Mouse (Mus musculus) embryonic facial prominence, embryonic 13.5 days (tissue): ENCODE measurements around the gene Prdm5. TPM values are rescaled to one million over a fixed set of nuclear protein-coding genes. Genes with fewer than 3 reads are reported as not detected.

Experiments used
- ATAC-seq: fragments of 200-750 bp; cut with Nextera tagmentation; 2 replicates; pipeline ENCODE4 v1.8.0; 2017; ENCODE audit warnings: low read depth; ENCODE audit not compliant: insufficient number of reproducible peaks, insufficient read depth, low FRiP score, low TSS enrichment
- H3K27ac ChIP-seq: fragments of 300-500 bp; sonication (generic); 2 replicates; pipeline ENCODE4 v1.5.1; 2015; ENCODE audit warnings: moderate library complexity, mild to moderate bottlenecking, inconsistent platforms
- H3K27me3 ChIP-seq: fragments of 300-500 bp; sonication (generic); 2 replicates; pipeline ENCODE4 v1.6.1; 2015; ENCODE audit warnings: mild to moderate bottlenecking, inconsistent platforms
- H3K36me3 ChIP-seq: fragments of 300-500 bp; sonication (generic); 2 replicates; pipeline ENCODE4 v1.6.1; 2015; ENCODE audit warnings: mild to moderate bottlenecking, inconsistent platforms
- H3K4me1 ChIP-seq: fragments of 300-500 bp; sonication (generic); 2 replicates; pipeline ENCODE4 v1.6.1; 2015; ENCODE audit warnings: inconsistent platforms
- H3K4me2 ChIP-seq: fragments of 300-500 bp; sonication (generic); 2 replicates; pipeline ENCODE4 v1.6.1; 2015; ENCODE audit warnings: moderate library complexity, mild to moderate bottlenecking, inconsistent platforms
- H3K4me3 ChIP-seq: fragments of 300-500 bp; sonication (generic); 2 replicates; pipeline ENCODE4 v1.5.1; 2015; ENCODE audit warnings: mild to moderate bottlenecking, inconsistent platforms
- H3K9ac ChIP-seq: fragments of 300-500 bp; sonication (generic); 2 replicates; pipeline ENCODE4 v1.6.1; 2015; ENCODE audit warnings: mild to moderate bottlenecking, inconsistent platforms
- H3K9me3 ChIP-seq: fragments of 300-500 bp; sonication (generic); 2 replicates; pipeline ENCODE4 v1.6.1; 2016; ENCODE audit warnings: inconsistent platforms
- WGBS: fragments of 180-500 bp; shearing (Covaris S2); methylation state at CpG from one replicate; pipeline ENCODE4 v1.1.7; 2015; ENCODE audit warnings: mixed read lengths; 5-methylcytosine and 5-hydroxymethylcytosine counted together
- polyA plus RNA-seq: library from polyadenylated mRNA; unstranded; fragments of >200 nt; fragmentation: Nextera tagmentation; extraction: Ambion mirVana; gene quantifications from 2 replicates; pipeline ENCODE4 v1.2.1, GENCODE M21; 2015

The Prdm5 gene
- polyA plus RNA-seq, 1 experiment from 2014 or later, result 23.4 TPM

DNA sequence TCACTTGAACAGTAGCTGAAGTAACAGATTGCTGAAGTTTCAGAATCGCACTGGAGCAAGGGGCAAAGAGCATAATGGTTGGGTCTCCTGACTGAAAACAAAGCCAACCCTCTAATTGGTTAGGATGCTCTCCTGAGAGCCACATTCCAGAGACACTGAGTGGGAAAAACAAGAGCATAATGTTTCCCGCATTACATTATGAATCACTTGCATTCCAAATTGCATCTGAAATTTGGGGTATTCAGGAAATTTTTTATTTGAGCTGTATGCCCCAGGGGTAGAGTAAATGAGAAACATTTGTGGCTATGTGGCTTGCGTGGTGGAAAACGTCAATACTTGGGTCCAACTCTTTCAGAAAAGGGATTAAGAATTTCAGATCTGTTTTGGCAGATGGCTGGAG is 55.2 kb downstream of the Prdm5 start:
- Histone ChIP-seq H3K36me3 (peaks cover 12% of the 10 kb centered on the region), H3K4me1 (peaks cover 12% of the 10 kb centered on the region; the same call in 1 of the 2 replicates), H3K9me3 (0 out of 2 replicates have a peak, but pooled peaks cover 5% of the 10 kb centered on the region), H3K4me2 (no peak overlapping the region), H3K27ac (peak overlapping the region; percentile 28; the same call in 1 of the 2 replicates), H3K4me3 (no peak overlapping the region), H3K9ac (no peak overlapping the region), H3K27me3 (no peaks in the 10 kb centered on the region)
- 31% methylated on average over 4 of the region's 4 CpGs for WGBS
- ATAC-seq, result no peak

DNA sequence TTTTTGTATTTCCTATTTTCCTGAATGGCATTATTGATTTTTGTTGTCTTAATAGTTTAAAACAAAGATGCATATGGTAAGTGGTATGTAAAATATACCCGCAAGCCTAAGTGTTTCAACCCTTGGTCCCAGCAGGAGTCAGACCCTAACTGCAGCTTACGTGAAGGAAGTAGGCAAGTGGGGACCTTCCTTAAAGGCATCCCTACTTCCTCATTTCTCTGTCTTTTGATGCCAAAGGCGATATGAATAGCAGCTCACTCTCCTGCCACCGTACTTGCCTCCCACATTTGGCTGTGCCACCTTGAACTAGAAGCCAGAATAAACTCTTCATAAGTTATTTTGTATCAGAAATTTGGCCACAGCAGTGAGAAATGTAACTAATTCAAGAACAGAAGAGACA is 63.8 kb downstream of the Prdm5 start:
- no peak overlapping the region for H3K9ac ChIP-seq
- no peak overlapping the region for H3K4me3 ChIP-seq
- H3K27me3 ChIP-seq, result no peaks in the 10 kb centered on the region
- H3K9me3 ChIP-seq, result no peaks in the 10 kb centered on the region
- ATAC-seq, result no peak
- WGBS, result 84% methylated on average over 4 of the region's 4 CpGs
- H3K27ac ChIP-seq, result no peak overlapping the region
- H3K4me2 ChIP-seq, result no peak overlapping the region
- no peaks in the 10 kb centered on the region for H3K36me3 ChIP-seq
- H3K4me1 ChIP-seq, result no peaks in the 10 kb centered on the region

DNA sequence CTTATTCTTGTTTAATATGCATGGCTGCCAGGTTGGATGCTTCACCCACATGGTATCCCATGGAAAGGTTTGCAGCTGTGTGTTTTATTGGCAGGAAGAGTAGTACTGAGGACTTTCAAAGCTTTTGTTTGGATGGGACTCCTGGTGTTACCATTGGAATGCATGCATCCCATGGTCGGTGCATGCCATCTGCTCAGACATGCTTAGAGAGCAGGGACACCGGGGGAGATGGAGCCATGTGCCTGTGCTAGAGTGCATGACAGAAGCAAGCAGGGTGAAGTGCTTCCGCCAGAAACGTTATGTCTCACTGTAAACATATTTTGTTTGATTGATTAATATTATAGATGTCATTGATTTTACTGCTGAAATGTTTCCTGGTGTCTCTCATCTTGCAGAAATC is 70.3 kb downstream of the Prdm5 start:
- Histone ChIP-seq H3K27me3 (no peaks in the 10 kb centered on the region), H3K36me3 (no peaks in the 10 kb centered on the region), H3K4me2 (no peak overlapping the region), H3K9me3 (no peaks in the 10 kb centered on the region), H3K27ac (no peak overlapping the region), H3K4me1 (peaks cover 5% of the 10 kb centered on the region), H3K4me3 (no peak overlapping the region), H3K9ac (no peak overlapping the region)
- WGBS, result 55% methylated on average over 4 of the region's 4 CpGs
- ATAC-seq, result no peak

DNA sequence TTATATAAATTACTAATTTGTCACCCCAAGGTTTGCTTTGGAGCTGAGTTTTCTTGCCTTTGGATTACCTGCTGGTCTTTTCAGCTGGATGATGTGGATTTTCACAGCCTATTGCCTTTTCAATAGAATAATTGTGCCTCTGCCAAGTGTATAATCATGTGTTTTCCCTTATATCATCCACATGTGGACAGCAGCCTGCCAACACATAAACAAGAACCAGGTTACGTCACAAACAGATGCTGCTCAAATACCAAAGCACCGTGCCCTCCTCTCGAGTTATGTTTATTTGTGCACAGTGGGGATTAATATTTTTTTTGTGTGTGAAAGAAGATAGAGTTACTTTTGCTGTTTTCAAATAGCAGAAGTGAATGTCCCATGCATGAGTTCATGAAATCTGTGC is 70.9 kb downstream of the Prdm5 start:
- H3K27me3 ChIP-seq, result no peaks in the 10 kb centered on the region
- peaks cover 10% of the 10 kb centered on the region for H3K4me1 ChIP-seq
- H3K4me2 ChIP-seq, result no peak overlapping the region
- H3K4me3 ChIP-seq, result no peak overlapping the region
- H3K27ac ChIP-seq, result no peak overlapping the region
- no peaks in the 10 kb centered on the region for H3K36me3 ChIP-seq
- WGBS, result 33% methylated on average over 3 of the region's 3 CpGs
- no peak overlapping the region for H3K9ac ChIP-seq
- H3K9me3 ChIP-seq, result no peaks in the 10 kb centered on the region
- no peak for ATAC-seq

DNA sequence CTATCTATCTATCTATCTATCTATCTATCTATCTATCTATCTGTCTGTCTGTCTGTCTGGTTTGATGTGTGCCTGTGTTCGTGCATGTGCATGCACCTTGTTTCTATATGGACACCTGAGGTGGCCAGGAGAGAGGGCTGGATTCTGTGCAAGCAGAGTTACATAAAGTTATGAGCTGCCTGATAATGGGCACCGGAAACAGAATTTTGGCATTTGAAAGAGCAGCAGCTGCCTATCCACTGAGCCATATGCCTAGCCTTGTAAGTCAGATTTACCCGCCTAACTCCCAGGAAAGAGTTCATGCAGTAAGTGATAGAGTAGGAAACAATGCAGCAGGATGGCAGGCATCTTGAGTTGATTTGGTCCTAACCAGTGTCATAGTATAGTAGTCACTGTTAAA is 71.4 kb downstream of the Prdm5 start:
- no peak overlapping the region for H3K4me2 ChIP-seq
- no peak overlapping the region for H3K27ac ChIP-seq
- H3K27me3 ChIP-seq, result no peaks in the 10 kb centered on the region
- no peaks in the 10 kb centered on the region for H3K9me3 ChIP-seq
- H3K36me3 ChIP-seq, result no peaks in the 10 kb centered on the region
- WGBS, result 73% methylated on average over 3 of the region's 3 CpGs
- H3K9ac ChIP-seq, result no peak overlapping the region
- peaks cover 15% of the 10 kb centered on the region for H3K4me1 ChIP-seq
- no peak overlapping the region for H3K4me3 ChIP-seq
- no peak for ATAC-seq

DNA sequence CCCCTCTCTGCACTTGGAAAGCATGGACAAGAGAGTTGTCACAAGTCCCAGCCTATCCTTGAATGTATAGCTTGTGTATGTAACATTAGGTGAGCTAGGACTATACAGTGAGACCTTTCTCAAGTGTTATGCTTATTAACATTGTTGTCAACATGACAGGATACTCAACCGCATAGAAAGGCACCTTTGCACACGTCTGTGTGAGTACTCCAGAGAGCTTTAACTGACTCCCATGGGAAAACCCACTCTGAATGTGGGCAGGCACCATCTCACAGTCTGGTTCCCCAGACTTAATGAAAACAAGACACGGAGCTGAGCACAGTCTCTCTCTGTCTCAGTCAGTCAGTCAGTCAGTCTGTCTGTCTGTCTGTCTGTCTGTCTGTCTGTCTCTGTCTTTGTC is 75.2 kb downstream of the Prdm5 start:
- 60% methylated on average over 3 of the region's 3 CpGs for WGBS
- ATAC-seq, result no peak
- Histone ChIP-seq H3K4me3 (no peak overlapping the region), H3K27ac (no peak overlapping the region), H3K36me3 (no peaks in the 10 kb centered on the region), H3K27me3 (no peaks in the 10 kb centered on the region), H3K4me2 (no peak overlapping the region), H3K9ac (no peak overlapping the region), H3K9me3 (no peaks in the 10 kb centered on the region), H3K4me1 (peaks cover 18% of the 10 kb centered on the region)

DNA sequence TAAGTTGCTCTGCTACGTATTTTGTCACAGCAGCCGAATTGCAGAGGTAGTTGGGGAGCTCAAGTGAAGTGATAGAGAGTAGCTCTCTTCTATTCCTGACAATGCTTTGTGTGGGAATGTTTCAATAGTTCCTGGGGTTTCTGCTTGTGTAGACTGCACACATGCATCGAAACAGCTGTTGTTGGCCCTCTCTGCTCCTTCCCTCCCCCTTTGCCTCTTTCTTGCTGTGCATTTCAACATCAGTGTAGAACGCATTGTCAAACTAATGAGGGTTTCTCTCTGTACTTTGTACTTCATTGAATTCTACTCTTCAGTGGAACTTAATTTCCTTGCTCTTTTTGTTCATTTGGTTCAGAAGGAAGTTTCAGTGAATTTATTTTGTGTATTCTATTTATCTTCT is 75.8 kb downstream of the Prdm5 start:
- 72% methylated on average over 4 of the region's 4 CpGs for WGBS

DNA sequence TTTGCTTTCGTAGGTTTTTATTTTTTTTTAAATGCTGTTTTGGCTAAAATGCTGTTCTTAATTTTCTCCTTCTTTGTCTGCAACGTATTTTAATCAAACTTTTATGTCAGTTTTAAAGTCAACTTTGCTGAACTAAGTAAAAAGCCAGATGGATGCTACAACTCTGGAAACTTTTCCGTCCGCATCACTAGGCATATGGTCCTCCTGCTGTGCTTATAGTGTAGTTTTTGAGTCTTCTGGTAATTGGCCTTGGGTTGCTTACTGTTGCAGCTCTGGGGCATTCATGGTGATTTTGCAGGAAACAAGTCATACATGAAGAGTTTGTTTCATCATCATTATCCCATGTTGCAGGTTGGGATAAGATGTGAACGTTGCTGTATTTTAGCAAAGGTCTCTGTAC is 81.8 kb downstream of the Prdm5 start:
- WGBS, result 54% methylated on average over 5 of the region's 5 CpGs
- H3K9ac ChIP-seq, result no peak overlapping the region
- H3K4me2 ChIP-seq, result no peak overlapping the region
- peaks cover 3% of the 10 kb centered on the region; the same call in 1 of the 2 replicates for H3K36me3 ChIP-seq
- H3K9me3 ChIP-seq, result no peaks in the 10 kb centered on the region
- no peak for ATAC-seq
- H3K4me1 ChIP-seq, result peaks cover 17% of the 10 kb centered on the region
- H3K27me3 ChIP-seq, result no peaks in the 10 kb centered on the region
- H3K4me3 ChIP-seq, result no peak overlapping the region
- no peak overlapping the region for H3K27ac ChIP-seq

More for the DNA sequence above, 75.8 kb downstream of the Prdm5 start:
- H3K27me3 ChIP-seq, result no peaks in the 10 kb centered on the region
- no peaks in the 10 kb centered on the region for H3K36me3 ChIP-seq
- H3K9ac ChIP-seq, result no peak overlapping the region
- ATAC-seq, result no peak
- peaks cover 22% of the 10 kb centered on the region for H3K4me1 ChIP-seq
- H3K27ac ChIP-seq, result no peak overlapping the region
- no peaks in the 10 kb centered on the region for H3K9me3 ChIP-seq
- no peak overlapping the region for H3K4me2 ChIP-seq
- no peak overlapping the region for H3K4me3 ChIP-seq

DNA sequence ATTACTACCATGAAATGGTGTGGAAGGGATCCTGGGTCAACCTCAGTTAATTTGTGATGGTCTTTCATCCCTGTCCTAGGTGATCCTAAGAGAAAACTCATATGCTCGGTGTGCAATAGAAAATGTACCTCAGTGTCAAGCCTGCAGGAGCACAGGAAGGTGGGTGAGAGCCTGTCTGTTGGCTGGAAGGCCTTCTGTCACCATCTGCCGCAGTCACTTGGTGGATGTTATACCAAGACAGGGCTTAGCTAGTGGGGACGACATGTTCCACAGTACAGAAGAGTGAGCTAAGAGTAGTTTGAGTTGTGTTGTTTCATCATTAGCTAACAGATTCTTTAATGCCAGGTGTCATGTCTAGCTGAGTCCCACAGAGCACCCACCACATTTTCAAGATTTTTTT is 84.0 kb downstream of the Prdm5 start:
- Histone ChIP-seq H3K4me2 (no peak overlapping the region), H3K4me1 (peaks cover 17% of the 10 kb centered on the region), H3K27me3 (no peaks in the 10 kb centered on the region), H3K4me3 (no peak overlapping the region), H3K9me3 (no peaks in the 10 kb centered on the region), H3K27ac (no peak overlapping the region), H3K9ac (no peak overlapping the region), H3K36me3 (peaks cover 6% of the 10 kb centered on the region; the same call in 1 of the 2 replicates)
- 93% methylated on average over 3 of the region's 3 CpGs for WGBS
- ATAC-seq, result no peak

DNA sequence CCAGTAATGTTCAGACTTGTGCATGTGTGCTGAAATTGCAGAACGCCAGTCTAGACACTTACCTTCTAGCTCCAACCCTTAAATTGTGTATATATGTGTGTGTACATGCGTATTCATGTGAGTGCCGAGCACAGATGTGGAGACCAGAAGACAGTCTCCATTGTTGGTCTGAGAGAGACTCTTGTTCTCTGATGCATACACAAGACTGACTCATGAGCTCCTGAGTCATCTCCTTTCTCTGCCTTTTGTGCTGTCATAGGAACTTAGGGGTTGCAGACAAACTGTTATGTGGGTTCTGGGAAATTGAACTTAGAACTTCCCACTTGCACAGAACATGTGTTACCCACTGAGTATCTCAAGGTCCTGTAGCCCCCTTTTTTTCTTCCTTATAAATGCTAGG is 85.4 kb downstream of the Prdm5 start:
- Histone ChIP-seq H3K27me3 (no peaks in the 10 kb centered on the region), H3K4me3 (no peak overlapping the region), H3K36me3 (peaks cover 6% of the 10 kb centered on the region; the same call in 1 of the 2 replicates), H3K27ac (no peak overlapping the region), H3K4me1 (peaks cover 12% of the 10 kb centered on the region), H3K9me3 (no peaks in the 10 kb centered on the region), H3K9ac (no peak overlapping the region), H3K4me2 (no peak overlapping the region)
- no peak for ATAC-seq
- 91% methylated on average over 3 of the region's 3 CpGs for WGBS

DNA sequence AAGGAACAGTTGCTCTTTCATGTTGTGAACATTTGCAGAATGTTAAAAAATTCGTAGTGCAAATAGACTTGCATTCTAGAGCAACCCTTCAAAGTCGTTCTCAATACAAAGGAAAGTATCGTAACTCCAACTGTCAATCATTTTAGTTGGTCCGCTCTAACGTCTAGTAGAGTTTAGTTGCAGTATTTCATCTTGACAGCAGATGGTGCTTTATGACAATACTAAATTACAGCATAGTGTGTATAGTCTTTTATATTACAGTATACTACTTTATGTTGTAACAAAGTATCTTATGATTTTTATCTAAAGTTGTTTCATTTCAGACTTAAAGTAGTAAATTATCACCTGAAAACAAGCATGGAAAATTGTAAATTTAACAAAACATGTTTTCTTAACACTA is 86.1 kb downstream of the Prdm5 start:
- Histone ChIP-seq H3K27me3 (no peaks in the 10 kb centered on the region), H3K9ac (no peak overlapping the region), H3K36me3 (peaks cover 6% of the 10 kb centered on the region; the same call in 1 of the 2 replicates), H3K4me1 (peaks cover 10% of the 10 kb centered on the region), H3K9me3 (no peaks in the 10 kb centered on the region), H3K4me2 (no peak overlapping the region), H3K4me3 (no peak overlapping the region), H3K27ac (no peak overlapping the region)
- WGBS, result 82% methylated on average over 5 of the region's 5 CpGs
- no peak for ATAC-seq

DNA sequence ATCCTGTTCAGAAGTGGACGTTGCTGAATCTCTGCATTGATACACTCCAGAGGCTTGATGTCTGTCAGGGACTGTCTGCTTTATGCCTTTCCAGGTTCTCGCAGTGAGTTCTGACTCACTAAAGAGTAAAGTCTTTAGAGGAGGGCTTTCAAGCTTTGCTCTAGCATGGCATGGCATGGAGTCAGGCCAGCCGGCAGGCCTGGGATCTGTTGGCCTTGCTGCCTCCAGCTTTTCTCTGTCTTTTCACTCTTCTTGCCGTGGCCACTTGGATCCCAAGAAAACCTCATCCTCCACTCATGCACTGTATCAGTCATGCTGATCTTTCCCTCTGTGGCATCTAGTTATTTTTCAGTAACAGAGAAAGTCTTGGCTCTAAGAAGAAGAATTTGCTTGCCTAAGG is 87.1 kb downstream of the Prdm5 start:
- whole genome bisulfite sequencing, result 94% methylated on average over 4 of the region's 4 CpGs
- Histone ChIP-seq H3K4me3 (no peak overlapping the region), H3K27ac (no peak overlapping the region), H3K9ac (no peak overlapping the region), H3K9me3 (no peaks in the 10 kb centered on the region), H3K4me2 (no peak overlapping the region), H3K4me1 (peaks cover 2% of the 10 kb centered on the region), H3K27me3 (no peaks in the 10 kb centered on the region), H3K36me3 (peaks cover 14% of the 10 kb centered on the region)
- ATAC-seq, result no peak
